Mouse (Mus musculus): ENCODE data around the gene Psmc3ip.

DNA sequence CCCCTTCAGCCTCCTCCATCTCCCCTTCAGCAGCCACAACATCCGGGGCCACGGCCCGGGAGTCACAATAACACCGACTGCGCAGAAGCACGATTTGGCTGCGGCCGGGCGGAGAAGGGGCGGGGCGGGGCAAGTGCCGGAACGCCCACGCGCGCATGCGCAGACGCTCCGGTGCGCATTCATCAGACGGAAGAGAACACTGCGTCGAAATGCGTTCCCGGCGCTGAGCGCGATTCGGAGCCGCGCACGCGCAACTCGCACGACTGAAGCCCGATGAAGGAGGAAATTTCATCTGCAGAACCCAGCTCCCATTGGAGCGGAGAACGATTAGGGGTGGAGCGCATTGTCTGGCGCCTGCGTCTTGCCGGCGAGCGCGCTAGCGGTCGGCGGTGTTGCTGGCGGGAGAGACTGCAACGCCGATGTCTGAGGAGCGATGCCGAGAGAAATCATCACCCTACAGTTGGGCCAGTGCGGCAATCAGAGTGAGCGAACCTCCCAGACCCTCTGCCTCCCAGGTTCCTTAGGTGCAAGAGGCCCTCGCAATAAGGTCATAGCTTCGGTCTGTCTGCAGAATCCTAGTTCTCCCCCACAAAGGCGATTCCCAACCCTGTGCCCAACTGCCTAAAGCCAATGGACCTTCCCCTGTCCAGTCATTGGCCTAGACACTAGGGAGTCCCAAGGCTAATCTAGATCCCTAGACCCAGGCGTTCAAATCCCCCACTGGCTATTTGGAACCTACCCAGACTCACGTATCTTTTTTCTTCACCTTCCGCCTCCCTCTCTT, 24.7 kb upstream of the Psmc3ip start, which contains the start of the genes Retreg3 and Tubg1:
- TF ChIP-seq CTCF (IDR thresholded peaks at IDR 0.05) = no peak
- no peak for TF ChIP-seq EP300 (IDR thresholded peaks at IDR 0.05)

Data from lung, postnatal 0 days (tissue).